Mouse (Mus musculus): Measurements from ENCODE around the gene Gpr39. TPM values are rescaled to one million over a fixed set of nuclear protein-coding genes. Genes with fewer than 3 reads are reported as not detected.

The Gpr39 gene
- polyA plus RNA-seq (2015; fragmentation: Nextera tagmentation; extraction: Ambion mirVana) = 0.06 and 0.10 TPM in 2 replicates

GRCm38 (mm10) chr1:125676790-125677273, at the start of gene Gpr39:
TSS of gene Gpr39 (plus strand) at chr1:125676995.

GRCm38 (mm10) chr1:125912601-125913600, 236.1 kb downstream of the Gpr39 start, which contains the start of gene Lypd1:
TSS of gene Lypd1 (minus strand) at chr1:125913101.

Other genes with a start within 250 kb of the Gpr39 start
- 79.3 and 102 TPM in 2 replicates for gene Actr3, start 241.3 kb upstream of the Gpr39 start, polyA plus RNA-seq (2015; fragmentation: Nextera tagmentation; extraction: Ambion mirVana)
- gene Slc35f5, start 116.4 kb upstream of the Gpr39 start, polyA plus RNA-seq (2015; fragmentation: Nextera tagmentation; extraction: Ambion mirVana) = 36.8 and 38.3 TPM in 2 replicates
- 0.18 and 0.35 TPM in 2 replicates for gene Lypd1, start 236.1 kb downstream of the Gpr39 start, polyA plus RNA-seq (2015; fragmentation: Nextera tagmentation; extraction: Ambion mirVana)

All from skeletal muscle tissue, postnatal 0 days (tissue).